Mouse (Mus musculus) limb, embryonic 14.5 days (tissue): ENCODE data around the gene Fbn1. TPM values are rescaled to one million over a fixed set of nuclear protein-coding genes. Genes with fewer than 3 reads are reported as not detected.
A peak's percentile ranks its signal among the peaks of the same experiment; 100 is the strongest.

Source experiments
- ATAC-seq: fragments of 200-750 bp; cut with Nextera tagmentation; 2 replicates; pipeline ENCODE4 v1.8.0; 2017; ENCODE audit warnings: low read depth, moderate number of reproducible peaks, moderate TSS enrichment; ENCODE audit not compliant: low FRiP score
- DNase-seq: peaks from one replicate; pipeline ENCODE4 v3.0.0-alpha.2; 2015; ENCODE audit warnings: low spot score
- H3K27ac ChIP-seq: fragments of 300-500 bp; sonication (generic); replicated peaks from 2 replicates; pipeline ENCODE4 v1.5.1; 2014; ENCODE audit warnings: low read depth, mild to moderate bottlenecking, low read length, moderate library complexity, mixed read lengths
- H3K27me3 ChIP-seq: fragments of 300-500 bp; sonication (generic); 2 replicates; pipeline ENCODE4 v1.6.1; 2014; ENCODE audit warnings: low read length, mixed read lengths; ENCODE audit not compliant: control insufficient read depth, insufficient read depth
- H3K36me3 ChIP-seq: fragments of 300-500 bp; sonication (generic); 2 replicates; pipeline ENCODE4 v1.6.1; 2014; ENCODE audit warnings: mild to moderate bottlenecking, low read length, moderate library complexity, mixed read lengths; ENCODE audit not compliant: control insufficient read depth, insufficient read depth
- H3K4me1 ChIP-seq: fragments of 300-500 bp; sonication (generic); 2 replicates; pipeline ENCODE4 v1.6.1; 2014; ENCODE audit warnings: antibody characterized with exemption, low read length, mixed read lengths; ENCODE audit not compliant: control insufficient read depth, insufficient read depth
- H3K4me2 ChIP-seq: fragments of 300-500 bp; sonication (generic); replicated peaks from 2 replicates; pipeline ENCODE4 v1.6.1; 2014; ENCODE audit warnings: low read depth, mild to moderate bottlenecking, low read length, moderate library complexity; ENCODE audit not compliant: severe bottlenecking
- H3K4me3 ChIP-seq: fragments of 300-500 bp; sonication (generic); replicated peaks from 2 replicates; pipeline ENCODE4 v1.5.1; 2014; ENCODE audit warnings: low read length
- H3K9ac ChIP-seq: fragments of 300-500 bp; sonication (generic); 2 replicates; pipeline ENCODE4 v1.6.1; 2014; ENCODE audit warnings: mild to moderate bottlenecking, low read depth, low read length, moderate library complexity; ENCODE audit not compliant: severe bottlenecking
- H3K9me3 ChIP-seq: fragments of 300-500 bp; sonication (generic); 2 replicates; pipeline ENCODE4 v1.6.1; 2016; ENCODE audit warnings: low read length; ENCODE audit not compliant: control insufficient read depth
- POLR2A ChIP-seq: fragments of 200-500 bp; IDR thresholded peaks from 2 replicates; pipeline ENCODE4 v1.8.0; 2012; ENCODE audit warnings: inconsistent platforms, mild to moderate bottlenecking, moderate library complexity, borderline replicate concordance; ENCODE audit not compliant: insufficient read depth, insufficient read length; ENCODE audit errors: extremely low read depth
- WGBS: fragments of 180-500 bp; shearing (Covaris S2); extraction: QIAGEN DNeasy Blood & Tissue Kit; methylation state at CpG from one replicate; pipeline ENCODE4 v1.1.7; 2014; 5-methylcytosine and 5-hydroxymethylcytosine counted together
- polyA plus RNA-seq, 2 experiments: library from polyadenylated mRNA; depleted of rRNA in 1 of 2; stranded (reverse) in 1 of 2; unstranded in 1 of 2; fragments of >200 nt; fragmentation: Nextera tagmentation in 1 of 2; extraction: Ambion mirVana in 1 of 2; gene quantifications; 2 replicates each; pipeline versions ENCODE4 v1.2.1 to v1.2.3; 2012 to 2014

Fbn1 gene
- polyA plus RNA-seq, 2 experiments, result 31.4 to 49.4 TPM

GRCm38 (mm10) chr2:125268876-125269275 is 238.9 kb downstream of the Fbn1 start:
- H3K4me1 ChIP-seq, result no peaks in the 10 kb centered on the region
- no peaks in the 10 kb centered on the region for H3K27me3 ChIP-seq
- H3K9ac ChIP-seq, result no peak overlapping the region
- 73% methylated on average over 1 of the region's 1 CpGs for WGBS
- H3K27ac ChIP-seq, result no peak overlapping the region
- H3K9me3 ChIP-seq, result no peaks in the 10 kb centered on the region
- DNase-seq, result no peak
- H3K36me3 ChIP-seq, result no peaks in the 10 kb centered on the region
- no peak overlapping the region for H3K4me3 ChIP-seq
- ATAC-seq, result no peak
- H3K4me2 ChIP-seq, result no peak overlapping the region
- no peak for TF ChIP-seq POLR2A

DNA sequence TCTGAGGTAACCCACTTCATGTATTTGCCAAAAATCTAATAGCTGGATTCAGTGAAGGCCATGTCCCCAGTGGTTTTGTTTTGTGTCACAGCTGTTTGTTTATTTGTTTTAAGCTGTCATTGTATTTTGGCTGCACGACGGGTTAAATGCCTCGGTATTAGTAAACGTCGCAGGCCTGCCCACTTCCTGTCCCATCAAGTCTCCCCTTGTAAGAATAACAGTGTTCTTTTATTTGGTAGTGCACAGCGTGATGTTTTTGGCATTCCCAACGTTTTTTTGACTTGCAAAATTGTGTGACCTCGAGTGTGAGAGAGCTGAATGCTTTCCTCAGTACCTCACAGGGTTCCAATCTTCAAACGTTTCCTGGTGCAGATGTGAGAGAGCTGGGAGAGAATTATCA is 244.0 kb downstream of the Fbn1 start:
- 8% methylated on average over 9 of the region's 9 CpGs for WGBS
- no peak for TF ChIP-seq POLR2A
- Histone ChIP-seq H3K9me3 (no peaks in the 10 kb centered on the region), H3K27me3 (no peaks in the 10 kb centered on the region), H3K9ac (no peak overlapping the region), H3K4me2 (no peak overlapping the region), H3K36me3 (peaks cover 2% of the 10 kb centered on the region), H3K4me1 (peaks cover 7% of the 10 kb centered on the region), H3K27ac (no peak overlapping the region), H3K4me3 (no peak overlapping the region)
- DNase-seq (no peak), ATAC-seq (no peak)

- Histone ChIP-seq H3K4me2 (no peak overlapping the region), H3K36me3 (peaks cover 6% of the 10 kb centered on the region), H3K27me3 (no peaks in the 10 kb centered on the region), H3K4me1 (peaks cover 7% of the 10 kb centered on the region), H3K27ac (no peak overlapping the region), H3K4me3 (no peak overlapping the region), H3K9me3 (no peaks in the 10 kb centered on the region), H3K9ac (no peak overlapping the region)
- no peak for TF ChIP-seq POLR2A
- DNase-seq, result peak; percentile 78
- 20% methylated on average over 5 of the region's 5 CpGs for WGBS
- peak; percentile 49; the same call in 1 of the 2 replicates for ATAC-seq
Measured at GRCm38 (mm10) chr2:125263056-125263455, 244.7 kb downstream of the Fbn1 start.

GRCm38 (mm10) chr2:125260326-125260725 is 247.5 kb downstream of the Fbn1 start:
- TF ChIP-seq POLR2A, result no peak
- Histone ChIP-seq H3K27ac (no peak overlapping the region), H3K27me3 (no peaks in the 10 kb centered on the region), H3K4me3 (no peak overlapping the region), H3K4me2 (no peak overlapping the region), H3K36me3 (peaks cover 30% of the 10 kb centered on the region), H3K9ac (no peak overlapping the region), H3K9me3 (no peaks in the 10 kb centered on the region), H3K4me1 (peaks cover 7% of the 10 kb centered on the region)
- ATAC-seq (no peak), DNase-seq (no peak)
- 80% methylated on average over 2 of the region's 2 CpGs for WGBS

DNA sequence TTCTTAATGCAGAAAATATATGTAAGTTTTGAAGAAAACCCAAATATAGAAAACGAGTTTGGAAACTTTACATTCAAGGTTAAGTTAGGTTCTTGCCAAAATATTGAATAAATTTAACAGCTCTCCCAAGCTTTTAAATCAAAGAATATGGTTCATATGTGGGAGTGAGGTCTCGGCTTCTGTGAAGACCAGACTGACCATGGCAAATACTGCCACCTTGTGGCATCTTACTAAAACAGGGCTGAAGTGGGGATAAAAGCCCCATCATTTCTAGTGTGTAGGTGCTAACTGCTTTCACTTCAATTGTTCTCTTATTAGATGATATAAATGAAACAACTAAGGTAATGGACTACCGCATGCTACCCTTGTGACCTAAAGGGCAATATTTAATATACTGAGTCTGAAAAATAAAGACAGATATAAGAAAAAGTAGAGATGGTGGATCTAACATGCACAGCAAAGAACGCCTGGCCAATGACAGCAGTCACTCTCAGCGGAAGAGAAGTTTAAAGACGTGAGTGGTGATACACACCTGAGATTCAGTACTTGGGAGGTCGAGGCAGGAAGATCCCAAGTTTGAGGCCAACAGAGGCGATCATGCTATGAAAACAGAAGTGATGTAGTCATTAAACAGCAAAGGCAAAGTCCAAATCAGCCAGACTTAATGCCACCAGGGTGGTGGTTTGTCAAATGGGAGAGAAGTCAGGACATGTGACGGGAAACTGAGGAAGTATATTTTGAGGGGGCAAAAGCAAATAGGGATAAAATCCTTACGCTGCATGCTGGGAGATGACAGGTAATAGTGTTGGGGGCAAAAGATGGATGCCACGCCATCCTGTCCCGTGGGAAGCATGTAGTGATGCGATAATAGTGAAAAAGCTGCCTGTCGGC is 248.3 kb downstream of the Fbn1 start:
- no peak overlapping the region for H3K9ac ChIP-seq
- 83% methylated on average over 14 of the region's 14 CpGs for WGBS
- peaks cover 37% of the 10 kb centered on the region for H3K36me3 ChIP-seq
- peaks cover 7% of the 10 kb centered on the region for H3K4me1 ChIP-seq
- H3K4me2 ChIP-seq, result no peak overlapping the region
- ATAC-seq (no peak), DNase-seq (peak; percentile 61)
- H3K27ac ChIP-seq, result no peak overlapping the region
- H3K4me3 ChIP-seq, result no peak overlapping the region
- H3K27me3 ChIP-seq, result no peaks in the 10 kb centered on the region
- H3K9me3 ChIP-seq, result no peaks in the 10 kb centered on the region
- TF ChIP-seq POLR2A, result no peak
